Mouse (Mus musculus) brown adipose tissue, adult 24 weeks (tissue): ENCODE measurements around the gene Smok3a. TPM values are rescaled to one million over a fixed set of nuclear protein-coding genes. Genes with fewer than 3 reads are reported as not detected.
"Not testable (repeated sequence)": the region's sequence is repeated elsewhere in the genome, so short reads cannot be mapped to it uniquely, and the experiment has no call there.

Experiments used
- H3K27ac ChIP-seq: fragments of 200-500 bp; replicated peaks from 2 replicates; pipeline ENCODE4 v1.5.1; 2012; ENCODE audit warnings: low read depth, mild to moderate bottlenecking, low read length
- H3K4me1 ChIP-seq: fragments of 200-500 bp; 2 replicates; pipeline ENCODE4 v1.6.1; 2012; ENCODE audit warnings: low read length, mixed read lengths; ENCODE audit not compliant: control insufficient read depth, insufficient read depth, insufficient read length
- H3K4me3 ChIP-seq: fragments of 200-500 bp; 2 replicates; pipeline ENCODE4 v1.5.1; 2012; ENCODE audit warnings: low read depth, mild to moderate bottlenecking, low read length, moderate library complexity; ENCODE audit not compliant: insufficient read depth
- polyA plus RNA-seq: library from polyadenylated mRNA; stranded (reverse); fragments of >200 nt; gene quantifications from 2 replicates; pipeline ENCODE4 v1.2.4, GENCODE M21; 2012; ENCODE audit not compliant: missing spikeins, insufficient read depth, insufficient read length

Gene Smok3a
- polyA plus RNA-seq: not detected in 2 replicates

GRCm38 (mm10) chr5:138020961-138021479 lies at the start of gene Smok3a, which contains the start of gene Smok3b:
Gene Smok3a (plus strand): TSS chr5:138021261.
Gene Smok3b (plus strand): TSS chr5:138021429.
- not testable (repeated sequence) for H3K27ac ChIP-seq, H3K4me1 ChIP-seq, H3K4me3 ChIP-seq

- Histone ChIP-seq H3K4me3 (no peak overlapping the region), H3K27ac (no peak overlapping the region), H3K4me1 (no peaks in the 10 kb centered on the region)
These were observed 47.9 kb upstream of the Smok3a start for GRCm38 (mm10) chr5:137973161-137973560.

GRCm38 (mm10) chr5:137973738-137974137 lies 47.3 kb upstream of the Smok3a start:
- no peak overlapping the region for H3K27ac ChIP-seq
- H3K4me1 ChIP-seq: no peaks in the 10 kb centered on the region

GRCm38 (mm10) chr5:137974724-137975123 lies 46.3 kb upstream of the Smok3a start:
- no peak overlapping the region for H3K4me3 ChIP-seq
- H3K27ac ChIP-seq: no peak overlapping the region
- H3K4me1 ChIP-seq: no peaks in the 10 kb centered on the region

More at GRCm38 (mm10) chr5:137973738-137974137, 47.3 kb upstream of the Smok3a start:
- no peak overlapping the region for H3K4me3 ChIP-seq

GRCm38 (mm10) chr5:137975434-137975833 lies 45.6 kb upstream of the Smok3a start:
- H3K27ac ChIP-seq: no peak overlapping the region
- H3K4me1 ChIP-seq: no peaks in the 10 kb centered on the region
- no peak overlapping the region for H3K4me3 ChIP-seq

- no peak overlapping the region for H3K27ac ChIP-seq
- no peak overlapping the region for H3K4me3 ChIP-seq
- H3K4me1 ChIP-seq: no peaks in the 10 kb centered on the region
These were observed 43.8 kb upstream of the Smok3a start for GRCm38 (mm10) chr5:137977291-137977690.

GRCm38 (mm10) chr5:137979081-137979480 lies 42.0 kb upstream of the Smok3a start:
- H3K4me1 ChIP-seq: no peaks in the 10 kb centered on the region
- H3K4me3 ChIP-seq: no peak overlapping the region
- no peak overlapping the region for H3K27ac ChIP-seq

GRCm38 (mm10) chr5:137981300-137981699 lies 39.8 kb upstream of the Smok3a start, which contains the start of gene Azgp1:
Gene Azgp1 (plus strand): TSS chr5:137981520.
- Histone ChIP-seq H3K4me3 (no peak within 1 kb of the TSS), H3K4me1 (no peaks in the 10 kb centered on the region), H3K27ac (no peak within 1 kb of the TSS)

GRCm38 (mm10) chr5:137986351-137986750 lies 34.7 kb upstream of the Smok3a start:
- Histone ChIP-seq H3K27ac (no peak overlapping the region), H3K4me3 (no peak overlapping the region), H3K4me1 (no peaks in the 10 kb centered on the region)

- no peak overlapping the region for H3K27ac ChIP-seq
These were observed 11.6 kb upstream of the Smok3a start for GRCm38 (mm10) chr5:138009437-138009836.

GRCm38 (mm10) chr5:138012382-138012781 lies 8.7 kb upstream of the Smok3a start:
- Histone ChIP-seq H3K4me3 (no peak overlapping the region), H3K27ac (no peak overlapping the region), H3K4me1 (no peaks in the 10 kb centered on the region)

More at GRCm38 (mm10) chr5:138009437-138009836, 11.6 kb upstream of the Smok3a start:
- no peaks in the 10 kb centered on the region for H3K4me1 ChIP-seq
- H3K4me3 ChIP-seq: no peak overlapping the region

GRCm38 (mm10) chr5:138016530-138016929 lies 4.5 kb upstream of the Smok3a start:
- Histone ChIP-seq H3K4me1 (no peaks in the 10 kb centered on the region), H3K27ac (no peak overlapping the region)

GRCm38 (mm10) chr5:138016997-138017396 lies 4.1 kb upstream of the Smok3a start:
- H3K4me3 ChIP-seq: no peak overlapping the region
- no peak overlapping the region for H3K27ac ChIP-seq
- no peaks in the 10 kb centered on the region for H3K4me1 ChIP-seq

More at GRCm38 (mm10) chr5:138016530-138016929, 4.5 kb upstream of the Smok3a start:
- H3K4me3 ChIP-seq: no peak overlapping the region

- H3K4me3 ChIP-seq, H3K4me1 ChIP-seq, H3K27ac ChIP-seq: not testable (repeated sequence)
These were observed 1.5 kb upstream of the Smok3a start for GRCm38 (mm10) chr5:138019577-138019976.

- not testable (repeated sequence) for H3K4me1 ChIP-seq, H3K4me3 ChIP-seq, H3K27ac ChIP-seq
These were observed 31.8 kb downstream of the Smok3a start, which contains the start of gene Smok3c for GRCm38 (mm10) chr5:138052894-138053293. Gene Smok3c (plus strand): TSS chr5:138053194.

GRCm38 (mm10) chr5:138073803-138074202 lies 52.7 kb downstream of the Smok3a start:
- no peak overlapping the region for H3K4me3 ChIP-seq
- no peaks in the 10 kb centered on the region for H3K4me1 ChIP-seq
- H3K27ac ChIP-seq: no peak overlapping the region
